Mouse (Mus musculus) myocyte (in vitro differentiated cells): ENCODE results near the gene Bin2.

Experiments
- CEBPB ChIP-seq: IDR thresholded peaks from 2 replicates; pipeline ENCODE4 v1.6.1; 2011; ENCODE audit warnings: mild to moderate bottlenecking, moderate library complexity; ENCODE audit not compliant: poor library complexity, insufficient read depth, severe bottlenecking
- MAX ChIP-seq: IDR thresholded peaks from one replicate; pipeline ENCODE4 v1.6.1; 2011; ENCODE audit warnings: low read depth, mild to moderate bottlenecking, control low read depth
- MYOD1 ChIP-seq, 3 experiments: IDR thresholded peaks; one replicate each; pipeline ENCODE4 v1.6.1; 2011; ENCODE audit warnings: control low read depth in 2 of 3, low read depth in 2 of 3, mild to moderate bottlenecking in 2 of 3, moderate library complexity in 1 of 3; ENCODE audit not compliant: insufficient read length in 2 of 3, control insufficient read depth in 1 of 3
- POLR2A ChIP-seq: IDR thresholded peaks from one replicate; pipeline ENCODE4 v1.6.1; 2011; ENCODE audit warnings: low read depth, mild to moderate bottlenecking, control low read depth, moderate library complexity; ENCODE audit not compliant: insufficient read length
- POLR2AphosphoS2 ChIP-seq: IDR thresholded peaks from one replicate; pipeline ENCODE4 v1.6.1; 2011; ENCODE audit warnings: low read depth, control low read depth; ENCODE audit not compliant: insufficient read length
- TCF12 ChIP-seq: IDR thresholded peaks from one replicate; pipeline ENCODE4 v1.6.1; 2011; ENCODE audit warnings: mild to moderate bottlenecking, control low read depth; ENCODE audit not compliant: poor library complexity, insufficient read depth, severe bottlenecking
- USF1 ChIP-seq: IDR thresholded peaks from one replicate; pipeline ENCODE4 v1.6.1; 2011; ENCODE audit warnings: low read depth, mild to moderate bottlenecking, control low read depth, moderate library complexity

GRCm38 (mm10) chr15:100633341-100633740 is 36.0 kb downstream of the Bin2 start:
- TF ChIP-seq POLR2A: no peak
- TF ChIP-seq TCF12: no peak
- no peak for TF ChIP-seq MYOD1 (IDR thresholded peaks at IDR 0.05; ENCODE audit: control insufficient read depth in 1 of 3, insufficient read length in 2 of 3, low read depth in 2 of 3)
- TF ChIP-seq CEBPB: no peak
- TF ChIP-seq USF1: no peak
- TF ChIP-seq POLR2AphosphoS2: no peak
- TF ChIP-seq MAX: no peak
